Mouse (Mus musculus) liver, adult 2 months (tissue): ENCODE results near the gene Klhdc8a. TPM values are rescaled to one million over a fixed set of nuclear protein-coding genes. Genes with fewer than 3 reads are reported as not detected.

Source experiments
- DNase-seq: peaks from one replicate; pipeline ENCODE4 v3.0.0-alpha.2; 2011; ENCODE audit warnings: low read depth, low spot score; ENCODE audit errors: extremely low read depth
- H3K27ac ChIP-seq: fragments of 200-500 bp; replicated peaks from 2 replicates; pipeline ENCODE4 v1.5.1; 2012; ENCODE audit warnings: low read depth, mild to moderate bottlenecking, control low read depth, inconsistent platforms, low read length; ENCODE audit not compliant: insufficient read depth
- H3K27me3 ChIP-seq: fragments of 200-500 bp; 2 replicates; pipeline ENCODE4 v1.6.1; 2012; ENCODE audit warnings: mild to moderate bottlenecking, moderate library complexity, low read length, inconsistent platforms; ENCODE audit not compliant: control insufficient read depth, insufficient read depth
- H3K36me3 ChIP-seq: fragments of 200-500 bp; 2 replicates; pipeline ENCODE4 v1.6.1; 2012; ENCODE audit warnings: low read length, inconsistent platforms; ENCODE audit not compliant: control insufficient read depth, insufficient read depth
- H3K4me1 ChIP-seq: fragments of 200-500 bp; 2 replicates; pipeline ENCODE4 v1.6.1; 2011; ENCODE audit warnings: low read length; ENCODE audit not compliant: control insufficient read depth, insufficient read depth
- H3K4me3 ChIP-seq: fragments of 200-500 bp; 2 replicates; pipeline ENCODE4 v1.5.1; 2011; ENCODE audit warnings: low read depth, mild to moderate bottlenecking, control low read depth, low read length, moderate library complexity; ENCODE audit not compliant: insufficient read depth
- H3K79me2 ChIP-seq: fragments of 200-500 bp; 2 replicates; pipeline ENCODE4 v1.6.1; 2012; ENCODE audit warnings: inconsistent platforms, mild to moderate bottlenecking, low read length, moderate library complexity; ENCODE audit not compliant: control insufficient read depth, insufficient read depth
- H3K9ac ChIP-seq: fragments of 200-500 bp; 2 replicates; pipeline ENCODE4 v1.6.1; 2012; ENCODE audit warnings: low read depth, mild to moderate bottlenecking, control low read depth, inconsistent platforms, low read length
- CTCF ChIP-seq: fragments of 200-500 bp; IDR thresholded peaks from 2 replicates; pipeline ENCODE4 v1.5.1; 2011; ENCODE audit warnings: low read depth, low read length, control low read depth
- POLR2A ChIP-seq: fragments of 200-500 bp; IDR thresholded peaks from 2 replicates; pipeline ENCODE4 v1.6.1; 2011; ENCODE audit warnings: low read length, control low read depth; ENCODE audit not compliant: insufficient read depth; ENCODE audit errors: extremely low read depth
- WGBS: fragments of 180-500 bp; shearing (Covaris S2); methylation state at CpG from one replicate; pipeline ENCODE4 v1.1.7; 2018; 5-methylcytosine and 5-hydroxymethylcytosine counted together
- polyA plus RNA-seq: library from polyadenylated mRNA; depleted of rRNA; stranded (reverse); fragments of >200 nt; gene quantifications from 2 replicates; pipeline ENCODE4 v1.2.3, GENCODE M21; 2012
- total RNA-seq: library from RNA; depleted of rRNA; stranded (reverse); fragments of >200 nt; gene quantifications from 2 replicates; pipeline ENCODE4 v1.2.3, GENCODE M21; 2014

The Klhdc8a gene
- total and polyA plus RNA-seq, 2 experiments, result 0.18 to 1.2 TPM

GRCm38 (mm10) chr1:132315889-132316624 is 17.6 kb downstream of the Klhdc8a start, which contains the start of gene Nuak2:
Gene Nuak2, plus strand, starts transcription at chr1:132316126.
- Histone ChIP-seq H3K4me3 (peak within 1 kb of the TSS; percentile 90), H3K4me1 (peaks cover 24% of the 10 kb centered on the region), H3K27me3 (no peaks in the 10 kb centered on the region), H3K9ac (peak within 1 kb of the TSS; percentile 89), H3K36me3 (0 out of 2 replicates have a peak, but pooled peaks cover 2% of the 10 kb centered on the region), H3K79me2 (peaks cover 14% of the 10 kb centered on the region; the same call in 1 of the 2 replicates), H3K27ac (peak within 1 kb of the TSS; percentile 92)
- TF ChIP-seq CTCF (no peak), POLR2A (peak; percentile 93)
- peak; percentile 90 for DNase-seq
- WGBS, result under 1% methylated on average over 67 of the region's 67 CpGs

GRCm38 (mm10) chr1:132316625-132316994 is 18.2 kb downstream of the Klhdc8a start:
- DNase-seq, result no peak
- H3K9ac ChIP-seq, result peak overlapping the region; percentile 89
- peak overlapping the region; percentile 90 for H3K4me3 ChIP-seq
- peaks cover 18% of the 10 kb centered on the region; the same call in 1 of the 2 replicates for H3K79me2 ChIP-seq
- peaks cover 29% of the 10 kb centered on the region for H3K4me1 ChIP-seq
- 4% methylated on average over 7 of the region's 7 CpGs for WGBS
- TF ChIP-seq POLR2A (no peak), CTCF (no peak)
- 0 out of 2 replicates have a peak, but pooled peaks cover 2% of the 10 kb centered on the region for H3K36me3 ChIP-seq
- H3K27ac ChIP-seq, result peak overlapping the region; percentile 92
- H3K27me3 ChIP-seq, result no peaks in the 10 kb centered on the region

GRCm38 (mm10) chr1:132317413-132317812 is 19.0 kb downstream of the Klhdc8a start:
- WGBS, result 7% methylated on average over 4 of the region's 4 CpGs
- peak; percentile 88 for DNase-seq
- Histone ChIP-seq H3K36me3 (peaks cover 2% of the 10 kb centered on the region; the same call in 1 of the 2 replicates), H3K9ac (peak overlapping the region; percentile 69; the same call in 1 of the 2 replicates), H3K27ac (peak overlapping the region; percentile 92), H3K4me1 (peaks cover 33% of the 10 kb centered on the region), H3K27me3 (no peaks in the 10 kb centered on the region), H3K79me2 (peaks cover 23% of the 10 kb centered on the region; the same call in 1 of the 2 replicates), H3K4me3 (peak overlapping the region; percentile 90)
- no peak for TF ChIP-seq CTCF
- TF ChIP-seq POLR2A, result no peak

- Histone ChIP-seq H3K4me1 (peaks cover 37% of the 10 kb centered on the region), H3K9ac (peak overlapping the region; percentile 41), H3K4me3 (peak overlapping the region; percentile 29), H3K79me2 (peaks cover 28% of the 10 kb centered on the region; the same call in 1 of the 2 replicates), H3K27ac (peak overlapping the region; percentile 92), H3K36me3 (peaks cover 4% of the 10 kb centered on the region; the same call in 1 of the 2 replicates), H3K27me3 (no peaks in the 10 kb centered on the region)
- WGBS, result 12% methylated on average over 8 of the region's 8 CpGs
- DNase-seq, result peak; percentile 67
- no peak for TF ChIP-seq POLR2A
- TF ChIP-seq CTCF, result no peak
These were observed 19.8 kb downstream of the Klhdc8a start for GRCm38 (mm10) chr1:132317894-132318863.

- TF ChIP-seq POLR2A (no peak), CTCF (no peak)
- 16% methylated on average over 5 of the region's 5 CpGs for WGBS
- peaks cover 28% of the 10 kb centered on the region; the same call in 1 of the 2 replicates for H3K79me2 ChIP-seq
- H3K9ac ChIP-seq, result no peak overlapping the region
- peaks cover 5% of the 10 kb centered on the region for H3K36me3 ChIP-seq
- peak overlapping the region; percentile 92 for H3K27ac ChIP-seq
- DNase-seq, result peak; percentile 79
- no peak overlapping the region for H3K4me3 ChIP-seq
- no peaks in the 10 kb centered on the region for H3K27me3 ChIP-seq
- H3K4me1 ChIP-seq, result peaks cover 37% of the 10 kb centered on the region
These were observed 20.8 kb downstream of the Klhdc8a start for GRCm38 (mm10) chr1:132319242-132319641.
